ENCODE assay signal across 8 mouse cellular contexts in genomic region chr13:51566371-51567077, GRCm38 (mm10). TPM values are rescaled to one million over a fixed set of nuclear protein-coding genes. Genes with fewer than 3 reads are reported as not detected.
DNase-seq lines count a peak whose midpoint lies in the region; ATAC-seq and TF ChIP-seq lines count a peak whose summit lies in the region.

No protein-coding gene starts in this region.

- H3K27ac ChIP-seq in forebrain, embryonic 15.5 days (replicated peaks): no peak overlapping the region
- no peak overlapping the region for H3K27ac ChIP-seq in liver, postnatal 0 days (ENCODE audit: low read depth)

- H3K27me3 ChIP-seq in E14TG2a.4 (ENCODE audit: insufficient read depth, low read length): peaks cover 68% of the 10 kb centered on the region
- no peaks in the 10 kb centered on the region for H3K27me3 ChIP-seq in forebrain, embryonic 15.5 days
- peaks cover 72% of the 10 kb centered on the region for H3K27me3 ChIP-seq in liver, postnatal 0 days (ENCODE audit: insufficient read depth, low read length)

- peak; percentile 60 to 62 for DNase-seq in cerebellum, postnatal 10 days
- no peak for DNase-seq in liver, postnatal 0 days
- no peak for DNase-seq in thymus, postnatal 0 days (ENCODE audit: low spot score)
- no peak for DNase-seq in gastrocnemius, postnatal 4 days (ENCODE audit: low spot score in 2 of 2)
- no peak for DNase-seq in T-cell, adult 2 months (ENCODE audit: low spot score)

- WGBS in forebrain, embryonic 15.5 days: 4% methylated on average over 22 of the region's 22 CpGs
- WGBS in liver, postnatal 0 days (ENCODE audit: insufficient replicate concordance): 13% methylated on average over 21 of the region's 22 CpGs

- no peak for ATAC-seq in cerebellum, adult (ENCODE audit: insufficient number of reproducible peaks, low FRiP score, low TSS enrichment)
- no peak for ATAC-seq in forebrain, embryonic 15.5 days (replicated peaks)
- ATAC-seq in liver, postnatal 0 days: no peak

- H3K36me3 ChIP-seq in E14TG2a.4 (ENCODE audit: insufficient read depth, low read length): no peaks in the 10 kb centered on the region
- no peaks in the 10 kb centered on the region for H3K36me3 ChIP-seq in forebrain, embryonic 15.5 days
- no peaks in the 10 kb centered on the region for H3K36me3 ChIP-seq in liver, postnatal 0 days (replicated peaks; ENCODE audit: insufficient read depth, low read length)

- peak overlapping the region; percentile 93 for H3K4me2 ChIP-seq in forebrain, embryonic 15.5 days (replicated peaks)
- H3K4me2 ChIP-seq in liver, postnatal 0 days (ENCODE audit: low read depth, low read length): no peak overlapping the region

- peak overlapping the region; percentile 67 for H3K9ac ChIP-seq in forebrain, embryonic 15.5 days (replicated peaks)
- H3K9ac ChIP-seq in liver, postnatal 0 days (replicated peaks): no peak overlapping the region

- H3K9me3 ChIP-seq in E14TG2a.4 (ENCODE audit: low read length): no peaks in the 10 kb centered on the region
- no peaks in the 10 kb centered on the region for H3K9me3 ChIP-seq in forebrain, embryonic 15.5 days
- H3K9me3 ChIP-seq in liver, postnatal 0 days (ENCODE audit: low read length): no peaks in the 10 kb centered on the region

- peak overlapping the region; percentile 72 for H3K4me3 ChIP-seq in E14TG2a.4 (replicated peaks; ENCODE audit: low read length)
- H3K4me3 ChIP-seq in forebrain, embryonic 15.5 days: peak overlapping the region; percentile 58
- peak overlapping the region; percentile 27 for H3K4me3 ChIP-seq in liver, postnatal 0 days (ENCODE audit: low read depth, low read length)

- TF ChIP-seq EP300 in liver, postnatal 0 days (IDR thresholded peaks at IDR 0.05; ENCODE audit: low read depth): no peak

- no peak for TF ChIP-seq CTCF in E14TG2a.4 (conservative IDR thresholded peaks at IDR 0.05; ENCODE audit: low read length)
- no peak for TF ChIP-seq CTCF in liver, postnatal 0 days (IDR thresholded peaks at IDR 0.05; ENCODE audit: low read depth)

- H3K4me1 ChIP-seq in E14TG2a.4 (replicated peaks; ENCODE audit: low read depth, low read length): peaks cover 33% of the 10 kb centered on the region
- peaks cover 44% of the 10 kb centered on the region for H3K4me1 ChIP-seq in forebrain, embryonic 15.5 days
- H3K4me1 ChIP-seq in liver, postnatal 0 days (ENCODE audit: insufficient read depth): peaks cover 4% of the 10 kb centered on the region; the same call in 1 of the 2 replicates

RNA-seq across cellular contexts. Expression of gene Shc3, which starts 2.7 kb away (rescaled TPM):
- 9.6 and 10.1 TPM in 2 replicates for polyA plus RNA-seq in forebrain, embryonic 15.5 days (2015; fragmentation: Nextera tagmentation; extraction: Ambion mirVana)
- polyA plus RNA-seq in liver, postnatal 0 days (2015; fragmentation: Nextera tagmentation; extraction: Ambion mirVana): 0.07 TPM in 1 of 2 replicates, not detected in the other
- polyA plus RNA-seq in thymus, postnatal 0 days (2015; fragmentation: Nextera tagmentation; extraction: Ambion mirVana): 0.52 and 0.59 TPM in 2 replicates
- 1 to 10 TPM; 3.8 to 3.9 TPM for total RNA-seq in gastrocnemius, postnatal 4 days (2021)

Comparison
In these comparisons a context has a peak if more than half of its experiments do, and no peak if none do; other contexts are left out.
1. DNase-seq: peak in cerebellum, postnatal 10 days (2 of 2); none in liver, postnatal 0 days (single experiment), thymus, postnatal 0 days (single experiment), gastrocnemius, postnatal 4 days (0 of 2) and T-cell, adult 2 months (single experiment).
2. Peak in every context shown above with its lines, with median percentiles within 50 percentile points of each other: H3K4me3 ChIP-seq.